Mouse (Mus musculus) forebrain, embryonic 13.5 days (tissue): ENCODE measurements at regions not wholly inside any gene's neighbourhood (a gene's known extent, or its start where the extent isn't known, plus 50 kb on each side); places are given as distances from the start of the nearest gene placed in this dataset.

Experiments
- ATAC-seq: fragments of 200-750 bp; cut with Nextera tagmentation; 2 replicates; pipeline ENCODE4 v1.8.0; 2017
- H3K27ac ChIP-seq: fragments of 300-500 bp; sonication (generic); 2 replicates; pipeline ENCODE4 v1.5.1; 2015; ENCODE audit warnings: inconsistent platforms, mild to moderate bottlenecking, moderate library complexity
- H3K27me3 ChIP-seq: fragments of 300-500 bp; sonication (generic); 2 replicates; pipeline ENCODE4 v1.6.1; 2015; ENCODE audit warnings: mild to moderate bottlenecking, inconsistent platforms
- H3K36me3 ChIP-seq: fragments of 300-500 bp; sonication (generic); 2 replicates; pipeline ENCODE4 v1.6.1; 2015; ENCODE audit warnings: mild to moderate bottlenecking, inconsistent platforms; ENCODE audit not compliant: poor library complexity, severe bottlenecking
- H3K4me1 ChIP-seq: fragments of 300-500 bp; sonication (generic); 2 replicates; pipeline ENCODE4 v1.6.1; 2015; ENCODE audit warnings: inconsistent platforms
- H3K4me2 ChIP-seq: fragments of 300-500 bp; sonication (generic); 2 replicates; pipeline ENCODE4 v1.6.1; 2015; ENCODE audit warnings: inconsistent platforms, mild to moderate bottlenecking, moderate library complexity
- H3K4me3 ChIP-seq: fragments of 300-500 bp; sonication (generic); 2 replicates; pipeline ENCODE4 v1.5.1; 2015; ENCODE audit warnings: mild to moderate bottlenecking, inconsistent platforms
- H3K9ac ChIP-seq: fragments of 300-500 bp; sonication (generic); 2 replicates; pipeline ENCODE4 v1.6.1; 2015; ENCODE audit warnings: mild to moderate bottlenecking, inconsistent platforms
- H3K9me3 ChIP-seq: fragments of 300-500 bp; sonication (generic); replicated peaks from 2 replicates; pipeline ENCODE4 v1.6.1; 2016; ENCODE audit warnings: inconsistent platforms
- WGBS: fragments of 180-500 bp; shearing (Covaris S2); methylation state at CpG from one replicate; pipeline ENCODE4 v1.1.7; 2015; 5-methylcytosine and 5-hydroxymethylcytosine counted together

GRCm38 (mm10) chr13:117482624-117483023 is 119.5 kb upstream of the Hcn1 start:
- WGBS: 57% methylated on average over 3 of the region's 3 CpGs
- Histone ChIP-seq H3K9me3 (no peaks in the 10 kb centered on the region), H3K36me3 (no peaks in the 10 kb centered on the region), H3K4me1 (no peaks in the 10 kb centered on the region), H3K4me3 (no peak overlapping the region), H3K27ac (no peak overlapping the region), H3K9ac (no peak overlapping the region), H3K27me3 (no peaks in the 10 kb centered on the region), H3K4me2 (no peak overlapping the region)
- no peak for ATAC-seq

- no peak overlapping the region for H3K4me2 ChIP-seq
- no peak for ATAC-seq
- no peaks in the 10 kb centered on the region for H3K4me1 ChIP-seq
- H3K9me3 ChIP-seq: no peaks in the 10 kb centered on the region
- no peak overlapping the region for H3K4me3 ChIP-seq
- H3K27ac ChIP-seq: no peak overlapping the region
- H3K36me3 ChIP-seq: no peaks in the 10 kb centered on the region
- H3K27me3 ChIP-seq: no peaks in the 10 kb centered on the region
- no peak overlapping the region for H3K9ac ChIP-seq
- WGBS: 88% methylated on average over 4 of the region's 4 CpGs
Measured at GRCm38 (mm10) chr13:117508746-117509145, 93.4 kb upstream of the Hcn1 start.

GRCm38 (mm10) chr13:117550108-117550507 is 52.0 kb upstream of the Hcn1 start:
- peak; percentile 89 for ATAC-seq
- no peaks in the 10 kb centered on the region for H3K9me3 ChIP-seq
- WGBS: 47% methylated on average over 3 of the region's 3 CpGs
- no peaks in the 10 kb centered on the region for H3K27me3 ChIP-seq
- H3K4me2 ChIP-seq: no peak overlapping the region
- no peak overlapping the region for H3K27ac ChIP-seq
- H3K36me3 ChIP-seq: no peaks in the 10 kb centered on the region
- no peaks in the 10 kb centered on the region for H3K4me1 ChIP-seq
- no peak overlapping the region for H3K4me3 ChIP-seq
- H3K9ac ChIP-seq: no peak overlapping the region
